Mouse (Mus musculus): ENCODE measurements around the gene Ubr4. TPM values are rescaled to one million over a fixed set of nuclear protein-coding genes. Genes with fewer than 3 reads are reported as not detected.

The Ubr4 gene
- polyA plus RNA-seq, 1 experiment from 2014 or later = 72.4 TPM

DNA sequence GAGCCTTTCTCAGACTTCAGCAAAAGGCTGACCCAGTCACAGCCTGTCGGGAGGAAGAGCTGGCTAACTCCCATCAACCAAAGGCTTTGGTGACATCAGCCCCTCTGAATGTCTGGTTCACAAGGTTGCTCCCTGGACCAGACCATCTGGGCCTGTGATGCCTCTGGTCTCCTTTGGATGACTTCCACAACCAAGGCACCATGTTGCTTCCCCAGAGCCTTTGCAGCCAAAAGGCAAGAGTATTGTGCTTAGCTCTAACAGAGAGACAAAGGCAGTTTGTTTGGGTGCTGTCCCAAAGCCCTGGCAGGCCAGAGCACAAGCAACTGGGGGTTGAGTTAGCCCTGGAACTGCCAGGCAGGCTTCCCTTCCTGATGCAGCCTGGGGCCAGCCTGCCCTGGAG is 137.5 kb downstream of the Ubr4 start:
- ATAC-seq (ENCODE audit: low read depth) (no peak), DNase-seq (ENCODE audit: low spot score) (no peak)
- Histone ChIP-seq H3K4me1 (ENCODE audit: control insufficient read depth, insufficient read depth, low read length) (no peaks in the 10 kb centered on the region), H3K4me3 (ENCODE audit: low read depth, low read length) (no peak overlapping the region), H3K27me3 (replicated peaks; ENCODE audit: control insufficient read depth, insufficient read depth, low read length) (no peaks in the 10 kb centered on the region), H3K36me3 (ENCODE audit: control insufficient read depth, insufficient read depth, low read length) (peaks cover 71% of the 10 kb centered on the region), H3K9me3 (ENCODE audit: control insufficient read depth, low read length) (no peaks in the 10 kb centered on the region), H3K9ac (ENCODE audit: low read depth, low read length) (no peak overlapping the region), H3K4me2 (ENCODE audit: low read depth, low read length) (no peak overlapping the region), H3K27ac (replicated peaks; ENCODE audit: low read depth, low read length) (no peak overlapping the region)
- WGBS = 92% methylated on average over 1 of the region's 1 CpGs

DNA sequence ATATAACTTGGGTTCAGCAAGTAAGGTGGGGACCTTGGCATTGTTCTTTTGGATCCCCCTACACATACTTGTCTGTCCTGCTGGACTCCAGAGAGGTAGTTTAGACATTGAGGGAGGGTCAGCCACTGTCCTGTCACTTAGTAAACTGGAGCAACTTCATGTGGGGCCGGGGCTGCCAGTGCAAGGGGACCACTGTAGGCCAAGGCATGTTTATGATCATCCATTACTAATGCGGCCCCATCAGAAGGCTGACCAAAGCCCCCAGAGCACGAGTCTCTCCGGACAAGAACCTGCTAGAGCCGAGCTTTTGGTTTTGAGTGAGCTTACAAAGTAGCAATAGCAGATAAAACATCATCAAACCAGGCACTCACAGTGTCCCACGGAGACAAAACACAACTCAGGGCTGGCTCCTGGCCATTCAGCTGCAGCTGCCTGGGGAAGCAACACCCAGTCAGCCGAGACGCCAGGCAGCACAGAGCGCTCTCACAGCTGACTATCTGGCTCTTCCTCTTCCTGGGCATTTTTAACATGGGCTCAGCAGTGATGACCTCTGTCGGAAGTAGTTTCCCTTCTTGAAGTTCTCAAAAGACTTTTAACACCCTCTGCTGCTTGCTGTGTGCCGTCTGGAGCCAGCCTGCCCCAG is 138.1 kb downstream of the Ubr4 start:
- Histone ChIP-seq H3K36me3 (ENCODE audit: control insufficient read depth, insufficient read depth, low read length) (peaks cover 66% of the 10 kb centered on the region), H3K4me2 (ENCODE audit: low read depth, low read length) (no peak overlapping the region), H3K27ac (replicated peaks; ENCODE audit: low read depth, low read length) (no peak overlapping the region), H3K4me3 (ENCODE audit: low read depth, low read length) (no peak overlapping the region), H3K4me1 (ENCODE audit: control insufficient read depth, insufficient read depth, low read length) (no peaks in the 10 kb centered on the region), H3K9ac (ENCODE audit: low read depth, low read length) (no peak overlapping the region), H3K9me3 (ENCODE audit: control insufficient read depth, low read length) (no peaks in the 10 kb centered on the region), H3K27me3 (replicated peaks; ENCODE audit: control insufficient read depth, insufficient read depth, low read length) (no peaks in the 10 kb centered on the region)
- 78% methylated on average over 11 of the region's 11 CpGs for WGBS
- ATAC-seq (ENCODE audit: low read depth) = no peak
- peak; percentile 33 for DNase-seq (ENCODE audit: low spot score)

DNA sequence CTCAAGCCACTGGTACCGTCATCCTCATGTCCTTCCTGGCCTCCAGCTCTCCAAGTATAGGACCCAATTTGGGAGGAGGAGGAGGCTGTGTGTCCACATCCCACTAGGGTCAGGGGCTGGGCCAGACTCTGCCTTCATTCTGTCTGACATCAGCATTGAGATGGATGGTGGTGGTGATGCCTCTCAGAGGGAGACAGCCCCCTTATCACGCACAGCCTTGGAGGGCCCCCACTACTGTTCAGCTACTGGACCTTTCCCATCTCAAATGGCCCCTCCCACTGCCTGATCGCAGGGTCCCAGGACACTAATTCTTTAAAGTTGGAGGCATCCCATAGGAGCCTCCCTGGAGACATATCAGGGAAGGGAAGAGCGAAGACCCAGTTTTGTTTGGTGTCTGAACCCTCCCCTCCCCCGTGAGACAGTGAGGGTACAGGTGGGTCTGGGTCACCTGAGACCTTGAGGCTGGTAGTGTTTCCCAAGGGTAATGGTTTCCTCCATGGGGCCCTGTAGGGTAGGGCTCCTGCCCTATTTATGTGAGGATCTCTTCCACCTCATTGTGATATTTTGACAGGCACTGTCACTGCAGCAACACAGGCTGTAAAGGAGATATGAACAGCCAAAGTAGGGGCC is 139.2 kb downstream of the Ubr4 start:
- WGBS = 73% methylated on average over 5 of the region's 5 CpGs
- DNase-seq (ENCODE audit: low spot score) = no peak
- ATAC-seq (ENCODE audit: low read depth) = no peak
- H3K4me2 ChIP-seq (ENCODE audit: low read depth, low read length) = no peak overlapping the region
- H3K4me1 ChIP-seq (ENCODE audit: control insufficient read depth, insufficient read depth, low read length) = no peaks in the 10 kb centered on the region
- no peaks in the 10 kb centered on the region for H3K27me3 ChIP-seq (replicated peaks; ENCODE audit: control insufficient read depth, insufficient read depth, low read length)
- no peaks in the 10 kb centered on the region for H3K9me3 ChIP-seq (ENCODE audit: control insufficient read depth, low read length)
- peaks cover 55% of the 10 kb centered on the region for H3K36me3 ChIP-seq (ENCODE audit: control insufficient read depth, insufficient read depth, low read length)
- H3K4me3 ChIP-seq (ENCODE audit: low read depth, low read length) = no peak overlapping the region
- no peak overlapping the region for H3K27ac ChIP-seq (replicated peaks; ENCODE audit: low read depth, low read length)
- no peak overlapping the region for H3K9ac ChIP-seq (ENCODE audit: low read depth, low read length)

DNA sequence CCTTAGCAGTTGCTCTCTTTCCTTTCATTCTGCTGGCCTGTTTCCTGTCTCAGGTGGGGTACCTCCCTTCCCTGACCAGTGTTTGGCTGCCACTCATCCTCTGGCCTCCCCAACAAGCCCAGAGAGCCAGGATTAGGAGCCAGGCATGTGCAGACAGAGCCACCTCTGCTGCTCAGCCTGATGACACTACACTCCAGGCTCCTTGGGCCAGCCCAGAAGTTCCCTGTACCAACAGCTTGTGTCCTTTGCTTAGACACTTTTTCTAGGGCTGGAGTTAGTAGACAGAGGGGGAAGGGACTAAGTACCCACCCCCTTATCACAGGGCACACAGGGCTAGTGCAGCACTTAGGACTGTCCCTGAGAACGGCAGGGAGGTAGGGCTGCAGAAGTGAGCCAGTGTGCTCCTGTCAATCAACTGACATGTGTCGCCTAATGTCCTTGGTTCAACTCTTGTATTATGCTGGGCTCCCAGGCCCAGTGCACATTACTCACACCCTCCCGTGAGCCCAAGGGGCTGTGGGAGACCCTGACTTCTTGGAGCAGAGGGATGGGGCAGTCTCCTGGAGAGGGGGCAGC is 139.9 kb downstream of the Ubr4 start:
- WGBS = 37% methylated on average over 3 of the region's 3 CpGs
- DNase-seq (ENCODE audit: low spot score) = no peak
- ATAC-seq (ENCODE audit: low read depth) = no peak; the same call in 1 of the 2 replicates
- Histone ChIP-seq H3K9ac (ENCODE audit: low read depth, low read length) (no peak overlapping the region), H3K27ac (replicated peaks; ENCODE audit: low read depth, low read length) (no peak overlapping the region), H3K4me1 (ENCODE audit: control insufficient read depth, insufficient read depth, low read length) (no peaks in the 10 kb centered on the region), H3K27me3 (replicated peaks; ENCODE audit: control insufficient read depth, insufficient read depth, low read length) (no peaks in the 10 kb centered on the region), H3K4me3 (ENCODE audit: low read depth, low read length) (no peak overlapping the region), H3K4me2 (ENCODE audit: low read depth, low read length) (no peak overlapping the region), H3K36me3 (ENCODE audit: control insufficient read depth, insufficient read depth, low read length) (peaks cover 48% of the 10 kb centered on the region), H3K9me3 (ENCODE audit: control insufficient read depth, low read length) (no peaks in the 10 kb centered on the region)

DNA sequence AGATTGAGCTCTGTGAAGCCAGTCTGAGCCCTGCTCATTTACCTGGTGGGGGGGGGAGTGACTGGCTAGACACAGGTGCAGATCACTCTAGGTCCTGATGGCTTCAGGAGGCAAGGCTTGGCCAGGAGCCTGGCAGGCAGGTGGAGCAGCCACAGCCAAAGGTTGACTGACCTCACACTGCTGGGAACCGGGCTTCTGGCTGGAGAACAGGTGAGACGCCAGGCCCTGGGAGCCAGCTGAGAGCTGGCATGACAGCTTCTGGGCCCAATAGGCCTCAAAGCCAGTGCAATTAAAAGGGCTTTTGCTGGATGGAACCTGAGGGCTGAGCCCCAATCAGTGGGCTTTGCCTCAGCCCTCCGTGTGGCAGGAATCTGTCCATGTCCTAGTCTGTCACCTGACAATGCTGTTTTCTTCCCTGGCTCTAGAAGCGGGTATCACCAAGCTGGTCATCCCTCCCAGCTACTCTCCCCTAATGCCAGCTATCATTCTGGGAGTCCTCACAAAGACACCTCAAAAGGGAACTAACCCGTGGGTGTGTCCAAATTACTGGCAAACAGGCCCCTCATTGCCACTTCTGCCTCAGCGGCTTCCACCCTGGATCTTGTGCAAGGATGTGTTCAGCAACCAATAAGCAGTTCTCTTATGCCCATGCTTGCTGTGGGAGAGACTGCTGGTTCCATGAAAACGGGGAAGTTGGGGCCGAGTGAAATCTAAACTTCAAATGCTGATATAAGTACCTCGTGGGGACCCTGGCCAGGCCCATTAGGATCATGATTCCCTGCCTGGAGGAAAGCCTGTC is 141.0 kb downstream of the Ubr4 start:
- ATAC-seq (ENCODE audit: low read depth) = no peak
- Histone ChIP-seq H3K4me2 (ENCODE audit: low read depth, low read length) (no peak overlapping the region), H3K9ac (ENCODE audit: low read depth, low read length) (no peak overlapping the region), H3K9me3 (ENCODE audit: control insufficient read depth, low read length) (no peaks in the 10 kb centered on the region), H3K27ac (replicated peaks; ENCODE audit: low read depth, low read length) (no peak overlapping the region), H3K4me1 (ENCODE audit: control insufficient read depth, insufficient read depth, low read length) (no peaks in the 10 kb centered on the region), H3K4me3 (ENCODE audit: low read depth, low read length) (no peak overlapping the region), H3K36me3 (ENCODE audit: control insufficient read depth, insufficient read depth, low read length) (peaks cover 37% of the 10 kb centered on the region), H3K27me3 (replicated peaks; ENCODE audit: control insufficient read depth, insufficient read depth, low read length) (no peaks in the 10 kb centered on the region)
- 72% methylated on average over 9 of the region's 9 CpGs for WGBS
- DNase-seq (ENCODE audit: low spot score) = no peak

DNA sequence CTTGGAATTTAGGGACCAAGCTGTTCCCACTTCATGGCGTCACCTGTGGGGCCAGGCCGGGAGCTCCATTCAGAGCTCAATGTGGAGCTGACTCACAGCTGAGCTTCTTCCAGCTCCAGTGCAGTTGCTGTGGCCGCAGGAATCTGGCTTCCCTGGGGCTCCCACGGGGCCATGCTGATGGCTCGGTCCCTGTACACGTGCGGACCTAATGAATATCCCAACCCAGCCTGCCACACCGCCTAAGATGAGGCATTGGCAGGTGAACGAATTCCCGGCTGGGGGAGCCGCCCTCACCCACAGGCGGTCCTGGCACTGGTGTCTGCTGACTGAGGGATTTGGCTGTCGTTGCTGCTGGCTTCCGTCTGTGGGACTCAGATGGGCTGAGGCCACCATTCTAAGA is 148.4 kb downstream of the Ubr4 start:
- H3K27ac ChIP-seq (replicated peaks; ENCODE audit: low read depth, low read length) = no peak overlapping the region
- no peak overlapping the region for H3K4me3 ChIP-seq (ENCODE audit: low read depth, low read length)
- peaks cover 9% of the 10 kb centered on the region for H3K9me3 ChIP-seq (ENCODE audit: control insufficient read depth, low read length)
- peak; percentile 24 for ATAC-seq (ENCODE audit: low read depth)
- no peaks in the 10 kb centered on the region for H3K4me1 ChIP-seq (ENCODE audit: control insufficient read depth, insufficient read depth, low read length)
- no peaks in the 10 kb centered on the region for H3K36me3 ChIP-seq (ENCODE audit: control insufficient read depth, insufficient read depth, low read length)
- no peak overlapping the region for H3K9ac ChIP-seq (ENCODE audit: low read depth, low read length)
- no peak overlapping the region for H3K4me2 ChIP-seq (ENCODE audit: low read depth, low read length)
- DNase-seq (ENCODE audit: low spot score) = peak; percentile 34
- 51% methylated on average over 14 of the region's 14 CpGs for WGBS
- H3K27me3 ChIP-seq (replicated peaks; ENCODE audit: control insufficient read depth, insufficient read depth, low read length) = no peaks in the 10 kb centered on the region

DNA sequence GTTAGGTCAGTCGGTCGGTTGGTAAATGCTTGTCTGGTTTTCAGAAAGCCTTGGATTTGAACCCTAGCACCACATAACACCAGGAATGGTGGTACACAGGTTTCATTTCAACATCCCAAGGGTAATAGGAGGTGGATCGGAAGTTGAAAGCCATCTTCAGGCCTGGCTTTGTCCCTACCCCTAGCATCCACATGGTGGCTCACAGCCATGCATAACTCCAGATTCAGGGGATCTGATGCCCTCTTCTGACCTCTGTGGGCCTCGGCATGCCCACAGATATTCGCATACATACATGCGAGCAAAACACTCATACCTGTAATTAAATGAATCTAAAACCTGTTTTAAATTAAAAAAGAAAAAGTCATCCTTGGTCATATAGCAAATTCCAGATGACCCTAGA is 149.3 kb downstream of the Ubr4 start:
- Histone ChIP-seq H3K36me3 (ENCODE audit: control insufficient read depth, insufficient read depth, low read length) (no peaks in the 10 kb centered on the region), H3K4me3 (ENCODE audit: low read depth, low read length) (no peak overlapping the region), H3K4me1 (ENCODE audit: control insufficient read depth, insufficient read depth, low read length) (no peaks in the 10 kb centered on the region), H3K4me2 (ENCODE audit: low read depth, low read length) (no peak overlapping the region), H3K27ac (replicated peaks; ENCODE audit: low read depth, low read length) (no peak overlapping the region), H3K9ac (ENCODE audit: low read depth, low read length) (no peak overlapping the region), H3K9me3 (ENCODE audit: control insufficient read depth, low read length) (peaks cover 9% of the 10 kb centered on the region), H3K27me3 (replicated peaks; ENCODE audit: control insufficient read depth, insufficient read depth, low read length) (no peaks in the 10 kb centered on the region)
- WGBS = 67% methylated on average over 6 of the region's 6 CpGs
- ATAC-seq (ENCODE audit: low read depth) (no peak), DNase-seq (ENCODE audit: low spot score) (no peak)

DNA sequence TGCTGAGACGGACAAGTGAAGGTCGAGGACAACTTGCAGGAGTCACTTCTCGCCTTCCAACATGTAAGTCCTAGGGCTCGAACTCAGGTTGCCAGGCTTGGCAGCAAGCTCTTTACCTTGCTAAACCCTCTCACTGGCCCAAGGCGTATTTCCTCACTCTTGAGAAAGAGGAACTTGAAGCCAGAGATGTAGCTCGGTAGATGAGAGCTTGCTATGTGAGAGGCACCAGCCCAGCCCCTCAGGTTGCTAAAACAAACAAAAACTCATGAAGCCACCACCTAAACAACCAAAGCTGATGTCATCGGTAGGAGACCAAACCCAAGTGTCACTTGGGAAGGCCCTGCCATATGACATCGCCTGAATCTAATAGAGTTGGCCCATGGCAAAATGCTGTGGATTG is 151.5 kb downstream of the Ubr4 start:
- no peaks in the 10 kb centered on the region for H3K4me1 ChIP-seq (ENCODE audit: control insufficient read depth, insufficient read depth, low read length)
- H3K9me3 ChIP-seq (ENCODE audit: control insufficient read depth, low read length) = peaks cover 9% of the 10 kb centered on the region
- no peak overlapping the region for H3K4me3 ChIP-seq (ENCODE audit: low read depth, low read length)
- no peak overlapping the region for H3K27ac ChIP-seq (replicated peaks; ENCODE audit: low read depth, low read length)
- H3K36me3 ChIP-seq (ENCODE audit: control insufficient read depth, insufficient read depth, low read length) = no peaks in the 10 kb centered on the region
- no peak overlapping the region for H3K4me2 ChIP-seq (ENCODE audit: low read depth, low read length)
- ATAC-seq (ENCODE audit: low read depth) (no peak), DNase-seq (ENCODE audit: low spot score) (no peak)
- no peaks in the 10 kb centered on the region for H3K27me3 ChIP-seq (replicated peaks; ENCODE audit: control insufficient read depth, insufficient read depth, low read length)
- H3K9ac ChIP-seq (ENCODE audit: low read depth, low read length) = no peak overlapping the region
- 84% methylated on average over 8 of the region's 8 CpGs for WGBS

Measured in embryonic facial prominence, embryonic 14.5 days (tissue).